Mouse (Mus musculus): ENCODE measurements at regions not wholly inside any gene's neighbourhood (a gene's known extent, or its start where the extent isn't known, plus 50 kb on each side); places are given as distances from the start of the nearest gene placed in this dataset.

DNA sequence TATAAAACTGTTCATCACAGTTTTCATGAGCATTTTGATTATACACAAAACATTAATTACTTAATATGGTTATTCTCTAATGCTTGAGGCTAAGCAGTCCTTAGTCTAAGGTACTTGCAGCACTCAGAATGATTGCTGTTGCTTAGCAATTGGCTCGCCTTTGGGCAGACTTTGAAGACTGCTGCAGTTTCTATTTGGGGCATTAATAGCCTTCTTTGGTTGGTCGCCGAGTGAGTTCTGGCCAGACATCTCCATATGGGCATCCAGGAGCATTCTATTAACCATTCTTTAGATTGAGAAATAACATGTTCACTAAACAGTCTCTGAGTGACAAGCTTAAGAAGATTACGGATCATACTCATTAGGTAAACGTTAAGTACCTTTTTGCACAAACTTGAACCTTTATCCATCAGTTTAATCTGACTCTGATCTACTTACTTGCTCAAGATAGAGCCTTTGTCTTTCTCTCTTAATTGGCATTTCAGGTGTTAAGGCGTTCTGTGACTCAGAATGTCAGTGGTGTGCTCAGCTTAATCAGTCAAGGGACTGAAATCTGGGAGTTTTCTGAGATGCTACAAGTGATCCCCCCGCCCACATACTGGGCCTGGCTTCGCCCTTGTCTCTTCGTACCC is 273.8 kb upstream of the Elavl2 start:
- in situ Hi-C loops (cut with MboI, MseI), result loop anchor here (10.0 kb wide), 1 partner anchor 50 kb away; no protein-coding TSS in a partner anchor

DNA sequence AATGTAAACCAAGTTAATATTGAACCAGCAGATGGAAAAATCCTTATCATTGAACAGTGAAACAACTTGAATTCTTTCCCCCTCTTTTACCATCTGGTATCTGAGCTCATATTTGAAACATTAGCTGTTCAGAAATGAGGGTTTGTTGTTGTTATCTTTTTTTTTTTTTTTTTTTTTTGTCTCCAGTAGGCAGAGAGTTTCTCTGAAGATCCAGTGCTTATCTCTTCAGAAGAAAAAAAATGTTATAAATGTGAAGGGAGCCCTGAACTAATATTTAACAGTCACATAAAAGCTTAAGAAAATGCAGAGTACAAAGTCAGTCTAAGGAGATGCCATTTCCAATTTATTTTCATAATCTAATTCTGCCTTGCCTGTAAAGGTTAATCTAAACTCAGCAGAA is 272.7 kb upstream of the Elavl2 start:
- in situ Hi-C loops (cut with MboI, MseI), result loop anchor here (10.0 kb wide), 1 partner anchor 49 kb away; no protein-coding TSS in a partner anchor

Data from regulatory T cell (primary cell).